Mouse (Mus musculus) ovary, adult 10 weeks (tissue): ENCODE measurements around the gene Tfcp2. TPM values are rescaled to one million over a fixed set of nuclear protein-coding genes. Genes with fewer than 3 reads are reported as not detected.

ENCODE experiments used
- polyA plus RNA-seq: library from polyadenylated mRNA; stranded (reverse); fragments of 350-450 nt; fragmentation: Illumina TruSeq; extraction: RNeasy Lipid Tissue Mini Kit (QIAGEN cat#74804); gene quantifications from one replicate; pipeline ENCODE4 v1.2.3, GENCODE M21; 2014

Tfcp2 gene
- polyA plus RNA-seq, result 8.3 TPM

GRCm38 (mm10) chr15:100551326-100552307 is at the start of gene Tfcp2:
Gene Tfcp2, minus strand, starts transcription at chr15:100552008.

GRCm38 (mm10) chr15:100599276-100600046 is 47.7 kb upstream of the Tfcp2 start, which contains the start of gene Pou6f1:
Gene Pou6f1, minus strand, starts transcription at chr15:100599984.

GRCm38 (mm10) chr15:100495102-100495501 is 56.7 kb downstream of the Tfcp2 start, which contains the start of gene Csrnp2:
Gene Csrnp2, minus strand, starts transcription at chr15:100495488.

DNA sequence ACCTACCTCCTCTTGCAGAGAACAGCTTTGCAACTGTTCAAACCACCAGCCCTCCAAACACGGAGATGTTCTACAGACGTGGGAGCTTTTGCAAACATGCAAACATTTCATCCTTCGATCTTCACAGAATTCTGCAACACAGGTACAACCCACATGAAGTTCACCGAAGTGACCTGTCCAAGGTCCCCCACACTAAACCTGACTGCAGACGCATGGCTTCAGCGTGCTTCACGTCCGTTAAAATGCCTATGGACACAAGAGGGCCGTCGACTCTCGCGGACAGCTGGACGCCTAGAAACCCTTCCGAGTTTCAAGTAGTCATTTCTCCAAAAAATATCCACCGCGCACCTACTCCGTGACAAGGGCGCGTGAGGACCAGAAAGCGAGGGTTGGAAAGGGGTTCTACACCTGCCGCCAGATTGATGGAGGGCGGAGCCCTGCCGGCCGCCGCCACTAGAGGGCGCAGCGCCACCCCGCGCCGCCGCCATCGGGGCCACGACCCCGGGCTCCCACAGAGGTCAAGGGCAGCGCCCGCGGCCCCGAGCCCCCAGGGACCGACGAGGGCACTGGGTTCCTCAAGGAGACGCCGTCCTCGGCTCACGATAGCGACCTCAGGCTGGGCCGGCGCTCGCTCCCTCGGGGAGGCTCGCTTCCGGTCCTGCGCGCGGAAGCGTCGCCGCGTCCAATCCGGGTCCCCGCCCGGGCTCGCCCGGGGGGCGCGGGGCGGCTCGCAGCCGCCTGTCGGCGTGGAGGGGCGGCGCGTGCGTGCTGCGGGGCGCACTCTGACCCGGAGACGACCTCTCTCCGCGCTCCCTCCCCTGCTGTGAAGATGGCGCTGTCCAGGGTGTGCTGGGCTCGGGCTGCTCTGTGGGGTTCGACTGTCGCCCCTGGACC is 83.3 kb downstream of the Tfcp2 start, which contains the start of gene Letmd1:
Gene Letmd1 (plus strand): TSS at position 729 of the 894 bp plus-strand sequence.

Other genes with a start within 250 kb of the Tfcp2 start
- 80.1 TPM for gene Mettl7a1, start 247.9 kb downstream of the Tfcp2 start, polyA plus RNA-seq
- gene Mettl7a3, start 217.1 kb downstream of the Tfcp2 start, polyA plus RNA-seq, result not detected
- gene Methig1, start 198.9 kb downstream of the Tfcp2 start, polyA plus RNA-seq, result not detected
- 2.7 TPM for gene Mettl7a2, start 198.8 kb downstream of the Tfcp2 start, polyA plus RNA-seq
- gene Higd1c, start 187.5 kb downstream of the Tfcp2 start, polyA plus RNA-seq, result not detected
- not detected for gene Gm5475, start 129.9 kb downstream of the Tfcp2 start, polyA plus RNA-seq
- 8.7 TPM for gene Slc11a2, start 126.9 kb downstream of the Tfcp2 start, polyA plus RNA-seq
- gene Letmd1, start 83.0 kb downstream of the Tfcp2 start, polyA plus RNA-seq, result 20.9 TPM
- 6.5 TPM for gene Csrnp2, start 56.5 kb downstream of the Tfcp2 start, polyA plus RNA-seq
- gene Pou6f1, start 48.0 kb upstream of the Tfcp2 start, polyA plus RNA-seq, result 3.8 TPM
- gene Dazap2, start 63.3 kb upstream of the Tfcp2 start, polyA plus RNA-seq, result 205 TPM
- not detected for gene Smagp, start 84.9 kb upstream of the Tfcp2 start, polyA plus RNA-seq
- gene Bin2, start 117.5 kb upstream of the Tfcp2 start, polyA plus RNA-seq, result 1.1 TPM
- 1.0 TPM for gene Cela1, start 135.9 kb upstream of the Tfcp2 start, polyA plus RNA-seq
- gene Galnt6, start 177.4 kb upstream of the Tfcp2 start, polyA plus RNA-seq, result 0.88 TPM
- gene Slc4a8, start 209.7 kb upstream of the Tfcp2 start, polyA plus RNA-seq, result 10.7 TPM